Mouse (Mus musculus) limb, embryonic 11.5 days (tissue): ENCODE measurements at regions not wholly inside any gene's neighbourhood (a gene's known extent, or its start where the extent isn't known, plus 50 kb on each side); places are given as distances from the start of the nearest gene placed in this dataset.

ENCODE experiments used
- ATAC-seq: fragments of 200-750 bp; cut with Nextera tagmentation; 2 replicates; pipeline ENCODE4 v1.8.0; 2017; ENCODE audit warnings: low read depth; ENCODE audit not compliant: insufficient number of reproducible peaks, low FRiP score, low TSS enrichment
- DNase-seq: peaks from one replicate; pipeline ENCODE4 v3.0.0-alpha.2; 2015; ENCODE audit warnings: low spot score
- H3K27ac ChIP-seq: fragments of 300-500 bp; sonication (generic); replicated peaks from 2 replicates; pipeline ENCODE4 v1.5.1; 2014; ENCODE audit warnings: low read depth, mild to moderate bottlenecking, low read length
- H3K27me3 ChIP-seq: fragments of 300-500 bp; sonication (generic); 2 replicates; pipeline ENCODE4 v1.6.1; 2014; ENCODE audit warnings: mild to moderate bottlenecking, low read length, mixed read lengths; ENCODE audit not compliant: control insufficient read depth, insufficient read depth
- H3K36me3 ChIP-seq: fragments of 300-500 bp; sonication (generic); 2 replicates; pipeline ENCODE4 v1.6.1; 2014; ENCODE audit warnings: mild to moderate bottlenecking, low read length, moderate library complexity, mixed read lengths; ENCODE audit not compliant: control insufficient read depth, insufficient read depth
- H3K4me1 ChIP-seq: fragments of 300-500 bp; sonication (generic); 2 replicates; pipeline ENCODE4 v1.6.1; 2014; ENCODE audit warnings: low read length, mixed read lengths; ENCODE audit not compliant: control insufficient read depth, insufficient read depth
- H3K4me2 ChIP-seq: fragments of 300-500 bp; sonication (generic); 2 replicates; pipeline ENCODE4 v1.6.1; 2014; ENCODE audit warnings: low read depth, mild to moderate bottlenecking, moderate library complexity; ENCODE audit not compliant: severe bottlenecking
- H3K4me3 ChIP-seq: fragments of 300-500 bp; sonication (generic); 2 replicates; pipeline ENCODE4 v1.5.1; 2014; ENCODE audit warnings: low read depth, low read length
- H3K9ac ChIP-seq: fragments of 300-500 bp; sonication (generic); 2 replicates; pipeline ENCODE4 v1.6.1; 2014; ENCODE audit warnings: mild to moderate bottlenecking, low read length
- H3K9me3 ChIP-seq: fragments of 300-500 bp; sonication (generic); 2 replicates; pipeline ENCODE4 v1.6.1; 2016; ENCODE audit warnings: low read length; ENCODE audit not compliant: control insufficient read depth
- WGBS: fragments of 180-500 bp; shearing (Covaris S2); extraction: QIAGEN DNeasy Blood & Tissue Kit; methylation state at CpG from one replicate; pipeline ENCODE4 v1.1.7; 2014; 5-methylcytosine and 5-hydroxymethylcytosine counted together

DNA sequence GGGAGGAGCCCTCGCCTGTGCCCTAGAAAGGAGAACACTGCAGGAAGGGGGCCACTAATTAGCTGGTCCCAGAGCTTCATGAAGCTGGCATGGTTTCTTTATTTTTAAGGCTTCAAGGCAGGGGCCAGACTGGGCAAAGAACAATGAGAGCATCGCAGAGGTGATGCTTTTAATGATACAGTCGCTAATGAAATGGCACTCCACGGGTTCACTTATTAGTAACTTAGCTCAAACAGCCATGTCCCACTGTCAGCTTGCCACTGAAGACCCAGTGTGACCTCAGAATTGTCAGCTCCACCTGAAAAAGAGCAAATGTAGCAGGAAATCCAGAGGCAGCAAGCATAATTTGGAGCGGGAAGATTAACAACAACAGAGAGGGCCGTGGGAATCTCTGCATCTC lies 275.6 kb downstream of the Ttll7 start:
- no peak overlapping the region for H3K4me2 ChIP-seq
- no peaks in the 10 kb centered on the region for H3K9me3 ChIP-seq
- no peaks in the 10 kb centered on the region for H3K4me1 ChIP-seq
- ATAC-seq (no peak), DNase-seq (no peak)
- H3K9ac ChIP-seq = no peak overlapping the region
- H3K4me3 ChIP-seq = no peak overlapping the region
- no peaks in the 10 kb centered on the region for H3K27me3 ChIP-seq
- no peak overlapping the region for H3K27ac ChIP-seq
- H3K36me3 ChIP-seq = no peaks in the 10 kb centered on the region
- WGBS = 69% methylated on average over 6 of the region's 6 CpGs

DNA sequence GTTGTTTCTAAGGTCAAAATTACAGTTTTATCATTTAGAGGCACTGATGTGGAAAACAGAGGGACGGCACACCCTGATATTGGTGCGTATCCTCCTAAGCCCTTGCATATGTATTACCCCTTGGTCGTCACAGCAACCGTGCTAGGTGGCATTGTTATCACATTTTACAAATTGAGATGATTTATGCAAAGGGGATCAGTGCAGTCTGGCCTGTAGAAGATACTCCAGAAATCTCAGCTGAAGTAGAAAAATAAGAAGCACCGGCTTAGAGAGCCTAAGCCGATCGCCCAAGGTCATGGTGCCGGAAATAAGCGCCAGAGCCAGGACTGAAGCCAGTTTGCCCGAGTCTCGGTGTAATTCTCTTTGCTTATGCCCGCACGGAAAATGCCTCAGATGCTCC lies 280.7 kb downstream of the Ttll7 start:
- Histone ChIP-seq H3K4me2 (no peak overlapping the region), H3K27me3 (no peaks in the 10 kb centered on the region), H3K27ac (no peak overlapping the region), H3K9ac (no peak overlapping the region), H3K4me1 (no peaks in the 10 kb centered on the region), H3K9me3 (no peaks in the 10 kb centered on the region), H3K36me3 (no peaks in the 10 kb centered on the region), H3K4me3 (no peak overlapping the region)
- ATAC-seq (no peak), DNase-seq (no peak)
- 92% methylated on average over 13 of the region's 13 CpGs for WGBS

DNA sequence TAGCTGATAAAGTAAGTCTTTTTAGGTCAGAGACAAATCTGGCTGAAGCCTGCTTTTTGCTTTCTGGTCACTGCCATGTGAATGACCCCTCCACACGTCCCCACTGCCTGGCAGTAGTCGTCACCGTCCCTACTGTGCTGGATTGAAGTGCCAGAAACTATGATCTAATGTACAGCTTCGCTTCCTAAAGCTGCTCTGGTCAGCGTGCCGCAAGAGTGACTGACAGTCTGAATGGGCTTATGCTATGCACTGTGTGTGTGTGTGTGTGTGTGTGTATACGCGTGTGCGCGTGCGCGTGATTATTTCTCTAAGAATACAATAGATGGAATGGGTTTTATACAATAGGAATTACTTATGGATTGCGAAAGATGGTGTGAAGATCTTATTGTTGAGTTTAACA lies 281.2 kb downstream of the Ttll7 start:
- ATAC-seq (no peak), DNase-seq (no peak)
- H3K27ac ChIP-seq = no peak overlapping the region
- WGBS = 89% methylated on average over 13 of the region's 13 CpGs
- H3K9me3 ChIP-seq = no peaks in the 10 kb centered on the region
- H3K9ac ChIP-seq = no peak overlapping the region
- no peaks in the 10 kb centered on the region for H3K4me1 ChIP-seq
- no peak overlapping the region for H3K4me3 ChIP-seq
- no peak overlapping the region for H3K4me2 ChIP-seq
- H3K36me3 ChIP-seq = no peaks in the 10 kb centered on the region
- no peaks in the 10 kb centered on the region for H3K27me3 ChIP-seq

DNA sequence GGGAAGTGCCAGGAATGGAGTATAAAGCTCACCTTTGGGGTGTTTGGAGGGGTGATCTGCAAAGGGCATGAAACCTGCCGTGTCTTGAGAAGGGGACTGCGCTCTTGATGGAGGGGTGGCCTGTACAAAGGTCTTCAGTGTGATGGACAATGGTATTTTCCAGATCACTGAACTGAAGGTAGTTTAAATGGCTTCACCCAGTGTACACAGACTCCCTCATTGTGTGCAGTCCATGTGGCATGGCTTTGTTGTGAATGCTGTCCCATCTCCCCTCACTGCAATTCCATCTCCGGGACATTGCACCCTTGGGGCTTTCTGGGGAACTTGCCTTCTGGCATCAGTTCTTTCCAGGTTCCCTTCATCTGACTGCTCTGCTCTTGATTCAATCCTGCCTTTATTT lies 288.2 kb downstream of the Ttll7 start:
- Histone ChIP-seq H3K9ac (no peak overlapping the region), H3K4me1 (no peaks in the 10 kb centered on the region), H3K27ac (no peak overlapping the region), H3K36me3 (no peaks in the 10 kb centered on the region), H3K4me3 (no peak overlapping the region), H3K9me3 (no peaks in the 10 kb centered on the region), H3K4me2 (no peak overlapping the region), H3K27me3 (no peaks in the 10 kb centered on the region)
- 90% methylated on average over 3 of the region's 3 CpGs for WGBS
- no peak for DNase-seq
- ATAC-seq = no peak

DNA sequence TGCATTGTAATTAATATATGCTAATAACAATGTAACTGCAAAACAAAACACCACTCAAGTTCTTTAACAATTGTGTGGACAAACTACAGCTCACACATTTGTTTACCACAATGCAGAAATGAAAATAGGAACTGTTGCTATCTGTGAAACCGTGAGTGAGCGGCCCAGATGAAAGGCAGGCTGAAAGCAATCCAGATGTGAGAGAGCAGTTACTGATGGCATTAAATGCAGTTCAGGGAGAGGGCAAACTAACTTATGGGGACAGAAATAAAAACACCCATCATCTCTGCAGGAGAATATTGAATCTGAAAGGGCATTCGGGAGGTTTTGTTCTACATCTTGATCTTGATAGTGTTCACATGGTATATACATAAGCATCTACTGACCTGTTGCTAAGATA lies 301.3 kb downstream of the Ttll7 start:
- H3K4me3 ChIP-seq = no peak overlapping the region
- H3K27ac ChIP-seq = no peak overlapping the region
- 22% methylated on average over 3 of the region's 3 CpGs for WGBS
- no peaks in the 10 kb centered on the region for H3K27me3 ChIP-seq
- peaks cover 3% of the 10 kb centered on the region; the same call in 1 of the 2 replicates for H3K4me1 ChIP-seq
- no peak overlapping the region for H3K4me2 ChIP-seq
- H3K36me3 ChIP-seq = no peaks in the 10 kb centered on the region
- DNase-seq (peak; percentile 36), ATAC-seq (no peak)
- no peaks in the 10 kb centered on the region for H3K9me3 ChIP-seq
- no peak overlapping the region for H3K9ac ChIP-seq

DNA sequence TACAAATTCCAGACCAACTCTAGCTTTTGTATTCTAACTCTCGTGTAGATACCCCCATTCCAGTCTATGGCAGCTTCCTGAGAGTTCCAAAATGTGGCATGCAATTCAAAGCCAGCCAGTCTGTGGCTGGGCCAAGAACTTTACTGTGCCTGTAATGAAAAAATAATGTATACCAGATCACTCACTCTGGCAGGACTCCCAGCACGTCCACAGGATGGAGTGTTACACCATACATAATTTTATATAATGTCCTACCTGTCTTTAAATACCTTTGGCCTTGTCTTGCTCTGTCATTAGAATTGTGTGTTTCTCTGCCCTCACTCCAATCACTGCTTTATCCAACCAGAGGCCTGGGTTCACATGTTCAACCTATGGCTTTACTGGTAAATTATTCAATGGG lies 301.8 kb downstream of the Ttll7 start:
- DNase-seq (peak; percentile 38), ATAC-seq (no peak)
- 18% methylated on average over 2 of the region's 2 CpGs for WGBS
- Histone ChIP-seq H3K4me1 (peaks cover 3% of the 10 kb centered on the region; the same call in 1 of the 2 replicates), H3K9ac (no peak overlapping the region), H3K4me2 (no peak overlapping the region), H3K27me3 (no peaks in the 10 kb centered on the region), H3K9me3 (no peaks in the 10 kb centered on the region), H3K4me3 (no peak overlapping the region), H3K27ac (no peak overlapping the region), H3K36me3 (no peaks in the 10 kb centered on the region)

DNA sequence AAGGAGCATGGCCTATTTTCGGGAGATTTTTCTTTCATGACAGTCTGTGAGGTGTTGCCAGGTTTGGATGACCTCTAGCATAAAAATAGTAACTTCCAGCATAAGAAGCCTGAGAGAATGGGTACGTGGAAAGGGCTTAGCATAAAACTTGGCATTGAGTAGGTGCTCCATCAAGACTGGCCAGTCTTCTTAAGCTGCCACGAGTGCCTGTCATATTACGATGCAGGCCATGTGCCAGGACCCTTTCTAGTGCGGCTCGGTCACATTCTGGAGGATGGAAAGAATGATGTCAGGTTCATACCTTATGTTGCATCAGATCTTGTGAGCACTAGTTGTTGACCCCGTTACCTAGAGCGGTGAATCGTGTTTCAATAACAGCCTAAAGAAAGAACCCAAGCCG lies 311.0 kb downstream of the Ttll7 start:
- DNase-seq (no peak), ATAC-seq (no peak)
- Histone ChIP-seq H3K4me3 (no peak overlapping the region), H3K36me3 (no peaks in the 10 kb centered on the region), H3K4me2 (no peak overlapping the region), H3K9ac (no peak overlapping the region), H3K27ac (no peak overlapping the region), H3K27me3 (no peaks in the 10 kb centered on the region), H3K4me1 (no peaks in the 10 kb centered on the region), H3K9me3 (no peaks in the 10 kb centered on the region)
- 92% methylated on average over 10 of the region's 10 CpGs for WGBS

DNA sequence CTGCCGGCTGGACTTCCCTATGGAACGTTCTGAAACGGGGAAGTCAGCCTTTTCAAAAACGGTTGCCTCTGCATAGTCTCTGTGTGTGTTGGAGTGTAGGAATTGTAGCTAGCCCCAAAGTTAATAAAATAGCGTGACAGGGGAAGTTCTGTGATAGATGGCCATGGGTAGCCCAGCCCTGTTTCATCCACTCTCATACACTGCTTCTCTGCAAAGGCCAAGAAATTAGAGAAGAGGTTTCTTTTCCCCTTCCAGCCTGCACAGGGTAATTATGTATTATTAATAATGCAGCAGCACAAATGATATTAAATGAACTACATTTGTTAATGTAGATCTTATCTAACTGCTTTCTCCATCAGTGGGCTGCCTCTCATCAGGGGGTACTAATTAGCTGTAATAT lies 311.4 kb downstream of the Ttll7 start:
- H3K4me2 ChIP-seq = no peak overlapping the region
- no peak overlapping the region for H3K27ac ChIP-seq
- no peaks in the 10 kb centered on the region for H3K4me1 ChIP-seq
- 88% methylated on average over 5 of the region's 5 CpGs for WGBS
- no peak overlapping the region for H3K4me3 ChIP-seq
- no peaks in the 10 kb centered on the region for H3K9me3 ChIP-seq
- H3K36me3 ChIP-seq = no peaks in the 10 kb centered on the region
- H3K27me3 ChIP-seq = no peaks in the 10 kb centered on the region
- H3K9ac ChIP-seq = no peak overlapping the region
- no peak for DNase-seq
- ATAC-seq = no peak

DNA sequence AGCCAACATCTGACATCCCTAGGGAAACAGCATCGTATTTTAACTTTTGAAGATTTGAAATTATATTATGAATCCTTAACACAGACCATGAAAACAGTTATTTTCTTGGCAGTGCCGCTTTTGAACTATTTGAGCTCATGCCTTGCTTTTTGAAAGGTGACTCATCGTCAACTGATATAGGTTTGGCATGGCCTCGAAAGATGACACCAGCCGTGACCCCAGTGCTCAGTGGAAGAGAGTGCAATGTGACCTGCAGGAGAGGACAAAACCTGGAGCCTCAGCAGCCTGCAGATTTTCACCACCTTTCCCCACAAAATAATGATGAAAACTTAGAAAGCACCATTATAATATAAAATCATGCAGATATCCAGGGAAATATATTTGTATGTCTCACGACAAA lies 312.8 kb downstream of the Ttll7 start:
- no peak overlapping the region for H3K4me3 ChIP-seq
- H3K9ac ChIP-seq = no peak overlapping the region
- no peak for DNase-seq
- WGBS = 84% methylated on average over 6 of the region's 6 CpGs
- H3K4me2 ChIP-seq = no peak overlapping the region
- ATAC-seq = no peak
- no peaks in the 10 kb centered on the region for H3K27me3 ChIP-seq
- H3K9me3 ChIP-seq = no peaks in the 10 kb centered on the region
- no peaks in the 10 kb centered on the region for H3K4me1 ChIP-seq
- no peaks in the 10 kb centered on the region for H3K36me3 ChIP-seq
- no peak overlapping the region for H3K27ac ChIP-seq
